ENCODE assay signal across 9 mouse cellular contexts in the genomic region with DNA sequence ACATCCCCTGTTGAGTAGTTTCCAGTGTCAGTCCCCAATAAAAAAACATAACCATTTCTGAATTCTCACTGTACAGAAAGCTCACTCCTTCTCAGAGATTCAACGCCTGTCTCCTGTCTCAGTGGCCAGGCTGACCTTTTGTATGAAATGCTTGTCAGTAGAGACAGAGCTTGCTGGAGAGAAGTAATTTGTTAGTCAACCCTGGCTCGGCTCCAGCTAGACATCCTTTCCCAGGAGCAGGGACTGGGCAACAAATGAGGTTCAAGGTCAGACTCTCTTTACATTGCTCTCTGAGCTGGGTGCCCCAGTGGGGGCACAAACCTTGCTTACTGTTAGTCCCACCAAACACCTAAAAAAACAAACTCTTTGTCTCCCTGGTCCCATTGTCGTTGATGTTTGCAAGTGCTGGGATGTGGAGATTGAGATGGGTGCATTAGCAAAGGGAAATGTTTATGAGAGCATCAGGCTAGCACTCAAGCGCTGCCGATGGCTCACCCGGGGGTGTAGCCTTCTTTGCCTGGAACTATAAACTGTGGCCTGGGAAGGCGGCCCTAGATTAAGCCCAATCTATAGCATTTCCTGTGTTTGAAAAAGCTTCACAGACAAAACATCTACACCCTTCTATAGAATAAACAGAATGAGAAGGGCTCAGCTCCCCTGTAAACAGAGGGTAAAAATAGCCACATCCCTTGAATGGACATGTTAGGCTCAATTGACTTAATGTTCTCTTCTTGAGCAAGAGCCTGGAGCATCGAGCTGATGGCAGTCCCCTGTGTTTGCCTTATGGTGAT.
DNase-seq lines count a peak whose midpoint lies in the region; ATAC-seq and TF ChIP-seq lines count a peak whose summit lies in the region.
"Had no signal": no experiment of that assay in that cellular context is flagged by ENCODE, and none has a peak within 500 bp of the region (broad histone marks: within the 10 kb centered on the region; RNA-seq: fewer than 3 reads in every experiment).

No protein-coding gene starts in this region.

- H3K9ac ChIP-seq in hindbrain, embryonic 11.5 days (ENCODE audit: low read depth, low read length), result no peak overlapping the region
- H3K9ac ChIP-seq in hindbrain, embryonic 16.5 days (ENCODE audit: low read depth, low read length), result no peak overlapping the region
- H3K9ac ChIP-seq in midbrain, embryonic 12.5 days (replicated peaks), result no peak overlapping the region
- H3K9ac ChIP-seq in midbrain, embryonic 14.5 days (replicated peaks; ENCODE audit: low read length), result no peak overlapping the region
- no peak overlapping the region for H3K9ac ChIP-seq in hindbrain, embryonic 14.5 days
- H3K9ac ChIP-seq in stomach, postnatal 0 days (ENCODE audit: low read length), result no peak overlapping the region
- H3K9ac ChIP-seq: limb, embryonic 15.5 days had no signal

- TF ChIP-seq CTCF in stomach, postnatal 0 days (IDR thresholded peaks at IDR 0.05; ENCODE audit: low read depth), result no peak

- peak; percentile 39; the same call in 1 of the 2 replicates for ATAC-seq in hindbrain, embryonic 11.5 days (ENCODE audit: low FRiP score)
- no peak for ATAC-seq in hindbrain, embryonic 16.5 days
- no peak for ATAC-seq in midbrain, embryonic 12.5 days (ENCODE audit: low FRiP score, low read depth)
- ATAC-seq in midbrain, embryonic 14.5 days (ENCODE audit: low FRiP score, low TSS enrichment), result no peak
- no peak for ATAC-seq in hindbrain, embryonic 14.5 days (ENCODE audit: low FRiP score)
- peak; percentile 65; the same call in 1 of the 2 replicates for ATAC-seq in stomach, postnatal 0 days (ENCODE audit: low FRiP score, low TSS enrichment)

- peak overlapping the region; percentile 39; the same call in 1 of the 2 replicates for H3K27ac ChIP-seq in hindbrain, embryonic 11.5 days (ENCODE audit: low read depth, low read length)
- H3K27ac ChIP-seq in hindbrain, embryonic 16.5 days (ENCODE audit: low read depth, low read length), result no peak overlapping the region
- H3K27ac ChIP-seq in midbrain, embryonic 12.5 days (replicated peaks), result peak overlapping the region; percentile 54; the same call in 1 of the 2 replicates
- no peak overlapping the region for H3K27ac ChIP-seq in midbrain, embryonic 14.5 days (replicated peaks; ENCODE audit: low read depth, low read length)
- peak overlapping the region; percentile 44; the same call in 1 of the 2 replicates for H3K27ac ChIP-seq in hindbrain, embryonic 14.5 days
- peak overlapping the region; percentile 26; the same call in 1 of the 2 replicates for H3K27ac ChIP-seq in stomach, postnatal 0 days (replicated peaks)
- H3K27ac ChIP-seq: limb, embryonic 15.5 days had no signal

- no peak for DNase-seq in hindbrain, embryonic 11.5 days (ENCODE audit: low spot score)
- no peak for DNase-seq in midbrain, embryonic 14.5 days
- no peak for DNase-seq in hindbrain, embryonic 14.5 days (ENCODE audit: low spot score)
- DNase-seq in stomach, postnatal 0 days (ENCODE audit: low spot score), result no peak
- no peak for DNase-seq in cerebellum, adult 11-12 months
- DNase-seq: layer of hippocampus, postnatal 36 days had no signal

- no peaks in the 10 kb centered on the region for H3K9me3 ChIP-seq in hindbrain, embryonic 11.5 days (ENCODE audit: control insufficient read depth, low read length)
- no peaks in the 10 kb centered on the region for H3K9me3 ChIP-seq in hindbrain, embryonic 16.5 days (ENCODE audit: control insufficient read depth, low read length)
- no peaks in the 10 kb centered on the region for H3K9me3 ChIP-seq in midbrain, embryonic 12.5 days
- no peaks in the 10 kb centered on the region for H3K9me3 ChIP-seq in midbrain, embryonic 14.5 days (ENCODE audit: control insufficient read depth, low read length)
- no peaks in the 10 kb centered on the region for H3K9me3 ChIP-seq in hindbrain, embryonic 14.5 days (ENCODE audit: control insufficient read depth, low read length)
- H3K9me3 ChIP-seq in stomach, postnatal 0 days (ENCODE audit: control insufficient read depth, low read length), result no peaks in the 10 kb centered on the region
- H3K9me3 ChIP-seq: limb, embryonic 15.5 days had no signal

- H3K4me3 ChIP-seq in hindbrain, embryonic 11.5 days (ENCODE audit: low read depth, low read length), result no peak overlapping the region
- H3K4me3 ChIP-seq in hindbrain, embryonic 16.5 days (ENCODE audit: low read length), result no peak overlapping the region
- H3K4me3 ChIP-seq in midbrain, embryonic 12.5 days, result no peak overlapping the region
- H3K4me3 ChIP-seq in midbrain, embryonic 14.5 days (replicated peaks; ENCODE audit: low read depth, low read length), result no peak overlapping the region
- no peak overlapping the region for H3K4me3 ChIP-seq in hindbrain, embryonic 14.5 days (replicated peaks; ENCODE audit: low read length)
- H3K4me3 ChIP-seq in stomach, postnatal 0 days (ENCODE audit: low read depth, low read length), result no peak overlapping the region
- H3K4me3 ChIP-seq: limb, embryonic 15.5 days had no signal

- no peaks in the 10 kb centered on the region for H3K27me3 ChIP-seq in hindbrain, embryonic 11.5 days (ENCODE audit: control insufficient read depth, insufficient read depth, low read length)
- no peaks in the 10 kb centered on the region for H3K27me3 ChIP-seq in hindbrain, embryonic 16.5 days (replicated peaks; ENCODE audit: control insufficient read depth, insufficient read depth, low read length)
- H3K27me3 ChIP-seq in midbrain, embryonic 12.5 days, result no peaks in the 10 kb centered on the region
- no peaks in the 10 kb centered on the region for H3K27me3 ChIP-seq in midbrain, embryonic 14.5 days (ENCODE audit: control insufficient read depth, insufficient read depth, low read length)
- no peaks in the 10 kb centered on the region for H3K27me3 ChIP-seq in hindbrain, embryonic 14.5 days (ENCODE audit: control insufficient read depth, insufficient read depth, low read length)
- no peaks in the 10 kb centered on the region for H3K27me3 ChIP-seq in stomach, postnatal 0 days (ENCODE audit: control insufficient read depth, insufficient read depth, low read length)
- H3K27me3 ChIP-seq: limb, embryonic 15.5 days had no signal

- TF ChIP-seq EP300 in stomach, postnatal 0 days (optimal IDR thresholded peaks at IDR 0.05), result no peak

- WGBS in hindbrain, embryonic 11.5 days, result 73% methylated on average over 8 of the region's 8 CpGs
- 63% methylated on average over 8 of the region's 8 CpGs for WGBS in hindbrain, embryonic 16.5 days
- WGBS in midbrain, embryonic 12.5 days, result 84% methylated on average over 8 of the region's 8 CpGs
- WGBS in midbrain, embryonic 14.5 days, result 83% methylated on average over 8 of the region's 8 CpGs
- WGBS in hindbrain, embryonic 14.5 days, result 64% methylated on average over 8 of the region's 8 CpGs
- 28% methylated on average over 8 of the region's 8 CpGs for WGBS in stomach, postnatal 0 days

- H3K4me2 ChIP-seq in hindbrain, embryonic 11.5 days (replicated peaks; ENCODE audit: low read depth, low read length), result no peak overlapping the region
- no peak overlapping the region for H3K4me2 ChIP-seq in hindbrain, embryonic 16.5 days (ENCODE audit: low read length)
- H3K4me2 ChIP-seq in midbrain, embryonic 12.5 days (replicated peaks), result no peak overlapping the region
- H3K4me2 ChIP-seq in midbrain, embryonic 14.5 days (ENCODE audit: low read length), result no peak overlapping the region
- no peak overlapping the region for H3K4me2 ChIP-seq in hindbrain, embryonic 14.5 days (replicated peaks)
- no peak overlapping the region for H3K4me2 ChIP-seq in stomach, postnatal 0 days (replicated peaks; ENCODE audit: low read depth)
- H3K4me2 ChIP-seq: limb, embryonic 15.5 days had no signal

- peaks cover 10% of the 10 kb centered on the region; the same call in 1 of the 2 replicates for H3K4me1 ChIP-seq in hindbrain, embryonic 11.5 days (replicated peaks; ENCODE audit: control insufficient read depth, insufficient read depth, low read length)
- peaks cover 5% of the 10 kb centered on the region; the same call in 1 of the 2 replicates for H3K4me1 ChIP-seq in hindbrain, embryonic 16.5 days (ENCODE audit: control insufficient read depth, insufficient read depth, low read depth, low read length)
- peaks cover 15% of the 10 kb centered on the region for H3K4me1 ChIP-seq in midbrain, embryonic 12.5 days
- peaks cover 7% of the 10 kb centered on the region for H3K4me1 ChIP-seq in midbrain, embryonic 14.5 days (ENCODE audit: control insufficient read depth, insufficient read depth, low read length)
- H3K4me1 ChIP-seq in hindbrain, embryonic 14.5 days (replicated peaks; ENCODE audit: control insufficient read depth, insufficient read depth, low read length), result peaks cover 15% of the 10 kb centered on the region
- no peaks in the 10 kb centered on the region for H3K4me1 ChIP-seq in stomach, postnatal 0 days (replicated peaks; ENCODE audit: control insufficient read depth, insufficient read depth)

- H3K36me3 ChIP-seq in hindbrain, embryonic 11.5 days (ENCODE audit: control insufficient read depth, insufficient read depth, low read length), result no peaks in the 10 kb centered on the region
- H3K36me3 ChIP-seq in hindbrain, embryonic 16.5 days (ENCODE audit: control insufficient read depth, insufficient read depth, low read length), result no peaks in the 10 kb centered on the region
- H3K36me3 ChIP-seq in midbrain, embryonic 12.5 days, result peaks cover 27% of the 10 kb centered on the region
- H3K36me3 ChIP-seq in midbrain, embryonic 14.5 days (ENCODE audit: control insufficient read depth, insufficient read depth, low read length), result peaks cover 7% of the 10 kb centered on the region; the same call in 1 of the 2 replicates
- H3K36me3 ChIP-seq in hindbrain, embryonic 14.5 days (replicated peaks; ENCODE audit: control insufficient read depth, insufficient read depth), result 0 out of 2 replicates have a peak, but pooled peaks cover 1% of the 10 kb centered on the region
- H3K36me3 ChIP-seq in stomach, postnatal 0 days (ENCODE audit: control insufficient read depth, insufficient read depth, low read length), result no peaks in the 10 kb centered on the region

Comparison
In these comparisons a context has a peak if more than half of its experiments do, and no peak if none do; other contexts are left out.
1. ATAC-seq: peak in hindbrain, embryonic 11.5 days (single experiment) and stomach, postnatal 0 days (single experiment); none in hindbrain, embryonic 16.5 days (single experiment), midbrain, embryonic 12.5 days (single experiment), midbrain, embryonic 14.5 days (single experiment) and hindbrain, embryonic 14.5 days (single experiment).
2. H3K27ac ChIP-seq: peak in hindbrain, embryonic 11.5 days (single experiment), midbrain, embryonic 12.5 days (single experiment), hindbrain, embryonic 14.5 days (single experiment) and stomach, postnatal 0 days (single experiment); none in hindbrain, embryonic 16.5 days (single experiment) and midbrain, embryonic 14.5 days (single experiment).